Mouse (Mus musculus) retina, postnatal 7 days (tissue): ENCODE measurements at regions not wholly inside any gene's neighbourhood (a gene's known extent, or its start where the extent isn't known, plus 50 kb on each side); places are given as distances from the start of the nearest gene placed in this dataset.

ENCODE experiments used
- DNase-seq: peaks from one replicate; pipeline ENCODE4 v3.0.0-alpha.2; 2012; ENCODE audit warnings: low read depth, low spot score

- no peak for DNase-seq
These were observed 155.6 kb downstream of the 1190002N15Rik start for GRCm38 (mm10) chr9:94382293-94382692.

- DNase-seq = no peak
These were observed 159.0 kb downstream of the 1190002N15Rik start for GRCm38 (mm10) chr9:94378835-94379234.

GRCm38 (mm10) chr9:94378291-94378690, 159.6 kb downstream of the 1190002N15Rik start:
- DNase-seq = no peak

GRCm38 (mm10) chr9:94377346-94378039, 160.4 kb downstream of the 1190002N15Rik start:
- no peak for DNase-seq

- no peak for DNase-seq
These were observed 166.9 kb downstream of the 1190002N15Rik start for GRCm38 (mm10) chr9:94370976-94371375.

GRCm38 (mm10) chr9:94368231-94368936, 169.5 kb downstream of the 1190002N15Rik start:
- no peak for DNase-seq

GRCm38 (mm10) chr9:94361877-94362697, 175.8 kb downstream of the 1190002N15Rik start:
- no peak for DNase-seq

- DNase-seq = no peak
These were observed 176.9 kb downstream of the 1190002N15Rik start for GRCm38 (mm10) chr9:94361011-94361410.

- DNase-seq = no peak
These were observed 179.7 kb downstream of the 1190002N15Rik start for GRCm38 (mm10) chr9:94358150-94358549.

- no peak for DNase-seq
These were observed 195.9 kb downstream of the 1190002N15Rik start for GRCm38 (mm10) chr9:94342011-94342410.

- no peak for DNase-seq
These were observed 196.3 kb downstream of the 1190002N15Rik start for GRCm38 (mm10) chr9:94341531-94341930.

- DNase-seq = no peak
These were observed 204.4 kb downstream of the 1190002N15Rik start for GRCm38 (mm10) chr9:94333450-94333849.

- DNase-seq = no peak
These were observed 214.9 kb downstream of the 1190002N15Rik start for GRCm38 (mm10) chr9:94323011-94323410.

GRCm38 (mm10) chr9:94302575-94302974, 235.3 kb downstream of the 1190002N15Rik start:
- no peak for DNase-seq

- no peak for DNase-seq
These were observed 236.0 kb downstream of the 1190002N15Rik start for GRCm38 (mm10) chr9:94301896-94302295.

GRCm38 (mm10) chr9:94295431-94295830, 242.4 kb downstream of the 1190002N15Rik start:
- DNase-seq = no peak

- DNase-seq = no peak
These were observed 245.7 kb downstream of the 1190002N15Rik start for GRCm38 (mm10) chr9:94292147-94292546.

- DNase-seq = no peak
These were observed 248.3 kb downstream of the 1190002N15Rik start for GRCm38 (mm10) chr9:94289546-94289945.

- DNase-seq = no peak
These were observed 250.3 kb downstream of the 1190002N15Rik start for GRCm38 (mm10) chr9:94287559-94287958.

GRCm38 (mm10) chr9:94278657-94279585, 259.0 kb downstream of the 1190002N15Rik start:
- DNase-seq = peak; percentile 4

- DNase-seq = no peak
These were observed 260.8 kb downstream of the 1190002N15Rik start for GRCm38 (mm10) chr9:94277096-94277495.
